Mouse (Mus musculus): ENCODE results near the gene Dusp7. TPM values are rescaled to one million over a fixed set of nuclear protein-coding genes. Genes with fewer than 3 reads are reported as not detected.

The Dusp7 gene
- total RNA-seq, 2 experiments from 2014 or later, result 43.6 to 67.0 TPM

GRCm38 (mm10) chr9:106372431-106373412 is 4.3 kb downstream of the Dusp7 start:
- intact Hi-C loops (cut with DNase I), result loop anchor here (5.0 kb wide), 1 partner anchor 65 kb away; no protein-coding TSS in a partner anchor
- no peak for DNase-seq (ENCODE audit: low spot score)

DNA sequence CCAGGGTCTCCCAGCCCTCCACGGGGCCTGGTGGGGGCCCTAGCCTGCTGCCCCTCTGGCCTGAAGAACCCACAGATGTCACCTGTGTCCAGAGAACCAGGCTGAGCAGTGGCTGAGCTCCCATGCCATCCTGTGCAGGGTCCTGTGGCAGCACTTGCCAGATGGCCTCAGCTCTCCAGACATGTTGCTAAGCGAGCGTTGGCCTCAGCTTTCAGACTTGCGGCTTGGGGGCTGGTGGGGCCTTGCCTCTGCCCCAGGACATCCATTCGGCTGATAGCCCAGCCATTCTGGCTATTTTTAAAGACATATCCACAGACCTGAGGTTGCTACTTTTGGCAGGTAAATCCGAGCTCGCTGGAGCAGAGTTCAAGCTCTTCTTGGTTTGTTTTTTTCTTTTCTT is 5.5 kb downstream of the Dusp7 start:
- intact Hi-C loops (cut with DNase I), result loop anchor here (5.0 kb wide), 1 partner anchor 67 kb away; no protein-coding TSS in a partner anchor

GRCm38 (mm10) chr9:106377247-106377646 is 8.8 kb downstream of the Dusp7 start:
- DNase-seq (ENCODE audit: low spot score), result no peak
- intact Hi-C loops (cut with DNase I), result no loop called here

More for the DNA sequence above, 5.5 kb downstream of the Dusp7 start:
- no peak for DNase-seq (ENCODE audit: low spot score)

GRCm38 (mm10) chr9:106378045-106378444 is 9.6 kb downstream of the Dusp7 start:
- intact Hi-C loops (cut with DNase I), result no loop called here

GRCm38 (mm10) chr9:106378753-106379152 is 10.3 kb downstream of the Dusp7 start:
- no peak for DNase-seq (ENCODE audit: low spot score)
- intact Hi-C loops (cut with DNase I), result no loop called here

More at GRCm38 (mm10) chr9:106378045-106378444, 9.6 kb downstream of the Dusp7 start:
- no peak for DNase-seq (ENCODE audit: low spot score)

- DNase-seq (ENCODE audit: low spot score), result no peak
- intact Hi-C loops (cut with DNase I), result no loop called here
Observed at GRCm38 (mm10) chr9:106386181-106386864, 17.9 kb downstream of the Dusp7 start.

- intact Hi-C loops (cut with DNase I), result no loop called here
- no peak for DNase-seq (ENCODE audit: low spot score)
Observed at GRCm38 (mm10) chr9:106392828-106393527, 24.5 kb downstream of the Dusp7 start.

DNA sequence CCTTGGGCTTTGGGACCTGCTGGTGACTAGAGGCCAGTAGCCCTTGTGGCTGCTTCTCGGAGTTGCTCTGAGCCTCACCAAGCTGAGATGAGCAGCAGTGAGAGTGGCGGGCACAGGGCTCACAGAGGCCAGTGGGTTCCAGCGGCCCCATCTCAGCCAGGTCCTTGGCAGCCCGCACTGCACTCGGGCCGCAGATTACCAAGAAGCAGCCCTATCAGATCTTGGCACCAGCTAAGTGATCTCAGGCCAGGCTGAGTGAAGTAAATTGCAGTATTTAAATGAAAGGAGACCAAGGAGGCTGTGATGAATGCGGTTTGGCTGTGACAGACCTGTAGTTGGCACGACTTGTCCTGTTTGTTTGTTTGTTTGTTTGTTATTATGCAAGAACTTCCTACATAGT is 25.1 kb downstream of the Dusp7 start:
- DNase-seq (ENCODE audit: low spot score), result no peak
- intact Hi-C loops (cut with DNase I), result no loop called here

DNA sequence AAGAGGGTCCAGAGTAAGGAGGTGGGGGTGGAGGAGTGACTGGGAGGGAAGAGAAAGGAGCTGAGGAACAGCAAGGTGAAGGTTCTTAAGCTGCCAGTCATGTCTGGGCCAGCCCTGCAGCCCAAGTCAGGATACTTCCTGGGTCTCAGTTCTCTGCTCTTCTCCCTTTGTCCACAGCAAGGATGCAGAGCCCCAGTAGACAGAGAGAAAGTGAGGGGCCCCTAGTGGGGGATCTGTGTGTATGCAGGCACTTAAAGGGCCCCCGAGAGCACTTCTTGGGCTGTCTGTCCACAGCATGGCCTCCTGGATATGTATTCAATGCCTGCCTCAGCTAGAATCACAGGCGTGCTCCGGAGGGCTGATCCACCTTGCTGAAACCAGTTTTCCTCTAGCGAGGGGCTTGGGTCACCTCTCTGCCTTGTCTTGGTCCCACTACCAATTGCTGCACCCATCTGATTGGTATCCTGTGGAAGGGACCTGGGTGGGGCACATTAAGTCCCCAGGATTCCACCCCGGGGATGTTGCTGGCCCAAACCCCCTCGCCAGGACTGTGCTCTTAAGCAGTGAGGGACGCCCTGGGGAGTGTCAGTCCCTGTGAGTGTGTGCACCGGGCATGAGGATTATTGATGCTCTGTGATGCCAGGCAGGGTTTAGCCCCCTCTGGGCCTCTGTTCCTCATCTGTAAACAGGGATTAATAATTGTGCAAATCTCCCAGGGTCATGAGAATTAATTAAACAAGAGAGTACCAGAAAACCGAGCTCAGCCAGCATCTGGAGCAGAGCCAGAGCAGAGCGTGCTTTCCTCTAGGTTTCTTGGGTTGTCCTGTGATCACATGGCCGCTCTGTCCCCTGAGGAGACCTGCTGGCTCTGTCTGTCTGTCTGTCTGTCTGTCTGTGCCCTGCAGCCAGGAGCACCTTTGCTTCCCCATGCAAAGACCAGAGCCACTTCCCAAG is 26.5 kb downstream of the Dusp7 start:
- no peak for DNase-seq (ENCODE audit: low spot score)
- intact Hi-C loops (cut with DNase I), result no loop called here

DNA sequence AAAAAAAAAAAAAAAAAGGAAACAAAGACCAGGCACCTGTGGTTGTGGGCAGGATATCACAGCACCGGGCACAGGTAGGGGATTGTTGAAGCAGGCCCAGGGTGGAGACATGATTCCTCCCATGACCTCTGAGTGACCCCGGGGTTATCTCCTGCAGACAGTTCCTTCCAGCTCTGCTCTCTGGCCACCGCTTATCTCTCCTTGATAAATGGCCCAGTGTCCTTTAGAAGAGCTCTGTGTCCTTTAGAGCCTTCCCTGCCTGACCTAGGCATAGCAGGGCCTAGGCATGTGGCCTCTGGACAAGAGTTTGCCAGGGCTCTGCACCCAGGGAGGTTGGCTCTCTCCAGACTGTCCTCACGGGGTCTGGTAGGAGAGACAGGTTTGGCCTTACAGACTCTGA is 29.3 kb downstream of the Dusp7 start:
- no peak for DNase-seq (ENCODE audit: low spot score)
- intact Hi-C loops (cut with DNase I), result no loop called here

- intact Hi-C loops (cut with DNase I), result no loop called here
- no peak for DNase-seq (ENCODE audit: low spot score)
Observed at GRCm38 (mm10) chr9:106398667-106399311, 30.4 kb downstream of the Dusp7 start.

- no peak for DNase-seq (ENCODE audit: low spot score)
- intact Hi-C loops (cut with DNase I), result no loop called here
Observed at GRCm38 (mm10) chr9:106399808-106400207, 31.4 kb downstream of the Dusp7 start.

- intact Hi-C loops (cut with DNase I), result no loop called here
- no peak for DNase-seq (ENCODE audit: low spot score)
Observed at GRCm38 (mm10) chr9:106402149-106402548, 33.7 kb downstream of the Dusp7 start.

DNA sequence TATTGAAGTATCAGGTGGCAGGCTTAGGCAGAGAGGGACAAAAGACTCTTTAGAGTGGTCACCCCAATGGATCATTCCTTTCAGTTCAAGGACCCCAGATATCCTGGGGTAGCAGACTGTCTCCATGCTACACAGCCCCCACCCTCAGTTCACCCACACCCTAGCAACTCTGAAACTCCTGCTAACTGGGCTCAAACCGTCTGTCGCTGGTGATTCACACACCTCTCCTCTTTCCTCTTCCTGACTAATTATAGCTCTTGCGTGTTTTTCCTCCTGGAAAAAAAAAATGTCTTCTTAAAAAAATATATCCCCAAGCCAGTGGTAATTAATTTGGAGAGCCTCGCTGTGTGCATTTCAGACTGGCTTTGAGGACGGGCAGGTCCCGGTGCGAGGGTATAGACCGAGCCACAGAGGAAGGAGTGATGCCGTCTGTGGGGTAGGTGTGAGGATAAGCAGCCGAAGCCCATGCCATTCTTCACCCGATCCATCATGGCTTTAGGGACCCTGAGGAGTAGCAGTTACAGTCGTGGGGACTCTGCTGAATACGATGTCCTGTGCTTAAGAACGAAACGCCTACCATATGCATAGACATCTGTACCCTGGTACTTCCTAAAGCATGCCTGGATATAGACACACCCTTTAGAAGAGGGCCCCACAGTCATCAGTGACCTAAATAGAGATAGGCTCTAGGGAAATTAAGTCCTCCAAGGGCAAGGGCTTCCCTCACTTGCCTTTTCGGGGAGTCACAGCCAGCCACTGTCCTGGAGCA is 34.4 kb downstream of the Dusp7 start:
- no peak for DNase-seq (ENCODE audit: low spot score)
- intact Hi-C loops (cut with DNase I), result no loop called here

GRCm38 (mm10) chr9:106405275-106405674 is 36.8 kb downstream of the Dusp7 start:
- DNase-seq (ENCODE audit: low spot score), result peak; percentile 54
- intact Hi-C loops (cut with DNase I), result no loop called here

- peak; percentile 60 for DNase-seq (ENCODE audit: low spot score)
- intact Hi-C loops (cut with DNase I), result loop anchor here (2.0 kb wide), 1 partner anchor 38 kb away; the partner anchor contains the start of gene Dusp7
Observed at GRCm38 (mm10) chr9:106406443-106407078, 38.1 kb downstream of the Dusp7 start.

DNA sequence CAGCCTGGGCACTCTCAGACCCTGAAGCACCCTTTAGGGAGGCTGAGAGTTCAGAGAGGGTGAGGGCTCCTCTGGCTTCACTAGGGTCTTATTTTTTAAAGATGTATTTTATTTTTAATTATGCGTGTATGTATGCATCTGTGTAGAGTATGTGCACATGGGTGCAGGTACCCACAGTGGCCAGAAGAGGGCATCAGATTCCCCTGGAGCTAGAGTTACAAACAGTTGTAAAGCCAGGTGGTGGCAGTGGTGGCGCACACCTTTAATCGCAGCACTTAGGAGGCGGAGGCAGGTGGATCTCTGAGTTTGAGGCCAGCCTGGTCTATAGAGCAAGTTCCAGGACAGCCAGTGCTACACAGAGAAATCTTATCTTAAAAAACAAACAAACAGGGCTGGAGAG is 40.7 kb downstream of the Dusp7 start:
- DNase-seq (ENCODE audit: low spot score), result no peak
- intact Hi-C loops (cut with DNase I), result no loop called here
